Mouse (Mus musculus) B cell, adult 2 months (primary cell): Measurements from ENCODE around the gene Il17ra.
A peak's percentile ranks its signal among the peaks of the same experiment; 100 is the strongest.

Source experiments
- DNase-seq, 2 experiments: peaks; one replicate each; pipeline ENCODE4 v3.0.0; 2022

The Il17ra gene

GRCm38 (mm10) chr6:120511212-120511611 lies 48.2 kb downstream of the Il17ra start:
- no peak for DNase-seq

- DNase-seq = no peak
Observed at GRCm38 (mm10) chr6:120516422-120516821, 53.4 kb downstream of the Il17ra start.

GRCm38 (mm10) chr6:120516879-120517278 lies 53.8 kb downstream of the Il17ra start:
- DNase-seq = no peak

- no peak for DNase-seq
Observed at GRCm38 (mm10) chr6:120517311-120517710, 54.3 kb downstream of the Il17ra start.

- no peak for DNase-seq
Observed at GRCm38 (mm10) chr6:120519647-120520046, 56.6 kb downstream of the Il17ra start.

- DNase-seq = no peak
Observed at GRCm38 (mm10) chr6:120524796-120525195, 61.7 kb downstream of the Il17ra start.

- no peak for DNase-seq
Observed at GRCm38 (mm10) chr6:120529123-120529522, 66.1 kb downstream of the Il17ra start.

GRCm38 (mm10) chr6:120531020-120531965 lies 68.2 kb downstream of the Il17ra start, which contains the start of gene Hdhd5:
Gene Hdhd5, minus strand, starts transcription at chr6:120531319.
- DNase-seq = peak; percentile 94

- no peak for DNase-seq
Observed at GRCm38 (mm10) chr6:120532594-120532993, 69.5 kb downstream of the Il17ra start.

GRCm38 (mm10) chr6:120536337-120536736 lies 73.3 kb downstream of the Il17ra start:
- peak in 1 of 2 experiments; percentile 17 for DNase-seq
